In genomic region chr10:61134041-61134440, GRCm38 (mm10) we compare ENCODE assay signal across 29 mouse cellular contexts. TPM values are rescaled to one million over a fixed set of nuclear protein-coding genes. Genes with fewer than 3 reads are reported as not detected.
DNase-seq lines count a peak whose midpoint lies in the region; ATAC-seq and TF ChIP-seq lines count a peak whose summit lies in the region.
"Had no signal": no experiment of that assay in that cellular context is flagged by ENCODE, and none has a peak within 500 bp of the region (broad histone marks: within the 10 kb centered on the region; RNA-seq: fewer than 3 reads in every experiment).

No protein-coding gene starts in this region.

- no peak for TF ChIP-seq EP300 in lung, postnatal 0 days (IDR thresholded peaks at IDR 0.05)

- peak; percentile 19 for DNase-seq in lung, postnatal 0 days (ENCODE audit: low spot score)
- no peak for DNase-seq in lung, postnatal 14 days
- DNase-seq in Patski (ENCODE audit: low read depth, low spot score) = no peak
- no peak for DNase-seq in embryo, embryonic 10 days (ENCODE audit: low spot score)
- DNase-seq in thymus, postnatal 4 days = no peak
- DNase-seq: adrenal gland, postnatal 14 days; cerebellum, adult 2 months; cerebellum, postnatal 10 days; embryo, embryonic 11 days; gastrocnemius, postnatal 10 days; heart, adult 2 months; kidney, adult 18-20 months had no signal

- no peaks in the 10 kb centered on the region for H3K36me3 ChIP-seq in lung, postnatal 0 days (ENCODE audit: insufficient read depth, low read length)
- H3K36me3 ChIP-seq in kidney, embryonic 14.5 days (ENCODE audit: control insufficient read depth, insufficient read depth, low read length) = peaks cover 8% of the 10 kb centered on the region; the same call in 1 of the 2 replicates
- no peaks in the 10 kb centered on the region; the same call in 1 of the 2 replicates for H3K36me3 ChIP-seq in liver, embryonic 12.5 days
- H3K36me3 ChIP-seq: embryonic facial prominence, embryonic 15.5 days; G1E had no signal

- POLR2A ChIA-PET in Patski (lab: Charles Lee) = interaction anchor here (0.9 kb wide), 1 partner anchor 9 kb away, joined by 3 read pairs; no protein-coding TSS in a partner anchor

- TF ChIP-seq CTCF in lung, postnatal 0 days (IDR thresholded peaks at IDR 0.05) = no peak
- TF ChIP-seq CTCF in Patski (IDR thresholded peaks at IDR 0.05) = no peak

- no peaks in the 10 kb centered on the region for H3K9me3 ChIP-seq in lung, postnatal 0 days (ENCODE audit: low read length)
- no peaks in the 10 kb centered on the region for H3K9me3 ChIP-seq in kidney, embryonic 14.5 days (ENCODE audit: control insufficient read depth, low read length)
- no peaks in the 10 kb centered on the region for H3K9me3 ChIP-seq in liver, embryonic 12.5 days (replicated peaks)
- H3K9me3 ChIP-seq: embryonic facial prominence, embryonic 15.5 days; forebrain, embryonic 10.5 days; forebrain, embryonic 15.5 days; G1E; heart, embryonic 12.5 days; hindbrain, embryonic 13.5 days had no signal

- H3K9ac ChIP-seq in lung, postnatal 0 days (replicated peaks; ENCODE audit: low read depth) = no peak overlapping the region
- H3K9ac ChIP-seq in kidney, embryonic 14.5 days (ENCODE audit: low read depth, low read length) = no peak overlapping the region
- H3K9ac ChIP-seq in liver, embryonic 12.5 days = no peak overlapping the region
- H3K9ac ChIP-seq: embryonic facial prominence, embryonic 15.5 days; forebrain, embryonic 15.5 days; heart, embryonic 12.5 days; hindbrain, embryonic 13.5 days had no signal

- ATAC-seq in lung, postnatal 0 days = no peak
- peak; percentile 12 for ATAC-seq in Patski
- ATAC-seq in granulocyte monocyte progenitor cell, adult 5-6 weeks (replicated peaks; ENCODE audit: poor library complexity, severe bottlenecking) = peak; percentile 44
- no peak for ATAC-seq in kidney, embryonic 14.5 days (ENCODE audit: low FRiP score, low TSS enrichment)
- no peak for ATAC-seq in liver, embryonic 12.5 days
- ATAC-seq: activated CD4-positive, CD25-positive, alpha-beta regulatory T cell, adult 4 months; forebrain, embryonic 15.5 days; hindbrain, postnatal 0 days had no signal

- H3K27ac ChIP-seq in lung, postnatal 0 days (ENCODE audit: low read length) = no peak overlapping the region
- H3K27ac ChIP-seq in kidney, embryonic 14.5 days (ENCODE audit: low read depth, low read length) = no peak overlapping the region
- H3K27ac ChIP-seq in liver, embryonic 12.5 days = no peak overlapping the region
- H3K27ac ChIP-seq: embryonic facial prominence, embryonic 15.5 days; forebrain, embryonic 10.5 days; forebrain, embryonic 15.5 days; heart, adult 2 months; hindbrain, embryonic 13.5 days; hindbrain, postnatal 0 days had no signal

- CTCF ChIA-PET in Patski (lab: Charles Lee) = no interaction called here

- no peak overlapping the region for H3K4me3 ChIP-seq in lung, postnatal 0 days (ENCODE audit: low read depth, low read length)
- no peak overlapping the region for H3K4me3 ChIP-seq in kidney, embryonic 14.5 days (ENCODE audit: low read length)
- H3K4me3 ChIP-seq in liver, embryonic 12.5 days = no peak overlapping the region
- H3K4me3 ChIP-seq: embryonic facial prominence, embryonic 15.5 days; erythroblast, embryonic 14.5 days; forebrain, embryonic 10.5 days; forebrain, embryonic 15.5 days; heart, adult 2 months; heart, embryonic 12.5 days; hindbrain, embryonic 13.5 days had no signal

- 68% methylated on average over 4 of the region's 4 CpGs for WGBS in lung, postnatal 0 days
- WGBS in kidney, embryonic 14.5 days = 83% methylated on average over 4 of the region's 4 CpGs
- 57% methylated on average over 4 of the region's 4 CpGs for whole genome bisulfite sequencing in liver, embryonic 12.5 days (ENCODE audit: insufficient replicate concordance)

- H3K4me2 ChIP-seq in lung, postnatal 0 days (replicated peaks; ENCODE audit: low read depth, low read length) = no peak overlapping the region
- H3K4me2 ChIP-seq in kidney, embryonic 14.5 days (replicated peaks; ENCODE audit: low read depth, low read length) = no peak overlapping the region
- no peak overlapping the region for H3K4me2 ChIP-seq in liver, embryonic 12.5 days
- H3K4me2 ChIP-seq: embryonic facial prominence, embryonic 15.5 days; forebrain, embryonic 15.5 days; heart, embryonic 12.5 days; hindbrain, embryonic 13.5 days had no signal

- H3K27me3 ChIP-seq in lung, postnatal 0 days (replicated peaks; ENCODE audit: insufficient read depth, low read length) = no peaks in the 10 kb centered on the region
- H3K27me3 ChIP-seq in Patski = no peaks in the 10 kb centered on the region
- no peaks in the 10 kb centered on the region for H3K27me3 ChIP-seq in kidney, embryonic 14.5 days (ENCODE audit: control insufficient read depth, insufficient read depth, low read length)
- H3K27me3 ChIP-seq in liver, embryonic 12.5 days (replicated peaks) = no peaks in the 10 kb centered on the region
- H3K27me3 ChIP-seq: embryonic facial prominence, embryonic 15.5 days; forebrain, embryonic 15.5 days; heart, embryonic 12.5 days; hindbrain, embryonic 13.5 days had no signal

- in situ Hi-C loops in Patski (cut with MboI; ENCODE audit: low pct_unique_long_range_greater_than_20kb) = no loop called here

- H3K4me1 ChIP-seq in lung, postnatal 0 days (ENCODE audit: insufficient read depth, low read depth, low read length) = 0 out of 2 replicates have a peak, but pooled peaks cover 5% of the 10 kb centered on the region
- no peaks in the 10 kb centered on the region for H3K4me1 ChIP-seq in kidney, embryonic 14.5 days (ENCODE audit: control insufficient read depth, insufficient read depth, low read length)
- H3K4me1 ChIP-seq in liver, embryonic 12.5 days = peaks cover 10% of the 10 kb centered on the region
- H3K4me1 ChIP-seq: forebrain, embryonic 10.5 days; forebrain, embryonic 15.5 days; heart, embryonic 12.5 days had no signal

RNA-seq across cellular contexts. Expression of gene Sgpl1, which starts 13.5 kb away (rescaled TPM):
- polyA plus RNA-seq in lung, postnatal 0 days (2015; fragmentation: Nextera tagmentation; extraction: Ambion mirVana) = 33.7 and 36.3 TPM in 2 replicates
- polyA plus RNA-seq in Patski (2021) = 163 TPM
- 36.8 and 44.5 TPM in 2 replicates for total RNA-seq in granulocyte monocyte progenitor cell, adult 5-6 weeks (2014; fragmentation: Nextera tagmentation)
- total RNA-seq in granulocyte monocyte progenitor cell, adult 5-6 weeks (2017) = 29.1 and 48.2 TPM in 2 replicates
- 35.9 and 72.4 TPM in 2 replicates for polyA plus RNA-seq in kidney, embryonic 14.5 days (2014; fragmentation: Nextera tagmentation; extraction: Ambion mirVana)
- 18.5 and 18.6 TPM in 2 replicates for polyA plus RNA-seq in liver, embryonic 12.5 days (2016; fragmentation: Nextera tagmentation; extraction: Ambion mirVana)
- polyA plus RNA-seq: G1E had no signal

RNA-seq across cellular contexts. Expression of gene Tbata, which starts 37.7 kb away (rescaled TPM):
- polyA plus RNA-seq in lung, postnatal 0 days (2015; fragmentation: Nextera tagmentation; extraction: Ambion mirVana) = 2.1 and 2.5 TPM in 2 replicates
- polyA plus RNA-seq in Patski (2021) = not detected
- not detected in 2 replicates for total RNA-seq in granulocyte monocyte progenitor cell, adult 5-6 weeks (2014; fragmentation: Nextera tagmentation)
- total RNA-seq in granulocyte monocyte progenitor cell, adult 5-6 weeks (2017) = not detected in 2 replicates
- not detected in 2 replicates for polyA plus RNA-seq in kidney, embryonic 14.5 days (2014; fragmentation: Nextera tagmentation; extraction: Ambion mirVana)
- not detected in 2 replicates for polyA plus RNA-seq in liver, embryonic 12.5 days (2016; fragmentation: Nextera tagmentation; extraction: Ambion mirVana)
- total RNA-seq: adrenal gland, adult 18-20 months; adrenal gland, postnatal 14 days; G1E; gastrocnemius, postnatal 10 days; gastrocnemius, postnatal 4 days; heart, adult 2 months; hematopoietic stem cell, adult 5-6 weeks had no signal
- polyA plus RNA-seq: activated CD4-positive, CD25-positive, alpha-beta regulatory T cell, adult 4 months; embryonic facial prominence, embryonic 11.5 days; erythroblast, embryonic 14.5 days; forebrain, embryonic 10.5 days; G1E; heart, embryonic 12.5 days; hindbrain, embryonic 13.5 days; intestine, embryonic 14.5 days had no signal

RNA-seq across cellular contexts. Expression of gene Pcbd1, which starts 44.9 kb away (rescaled TPM):
- 31.7 and 32.3 TPM in 2 replicates for polyA plus RNA-seq in lung, postnatal 0 days (2015; fragmentation: Nextera tagmentation; extraction: Ambion mirVana)
- 211 TPM for polyA plus RNA-seq in Patski (2021)
- 7.9 and 18.7 TPM in 2 replicates for total RNA-seq in granulocyte monocyte progenitor cell, adult 5-6 weeks (2014; fragmentation: Nextera tagmentation)
- 6.1 and 7.7 TPM in 2 replicates for total RNA-seq in granulocyte monocyte progenitor cell, adult 5-6 weeks (2017)
- polyA plus RNA-seq in kidney, embryonic 14.5 days (2014; fragmentation: Nextera tagmentation; extraction: Ambion mirVana) = 140 and 143 TPM in 2 replicates
- 123 and 125 TPM in 2 replicates for polyA plus RNA-seq in liver, embryonic 12.5 days (2016; fragmentation: Nextera tagmentation; extraction: Ambion mirVana)
- total RNA-seq: G1E had no signal
- polyA plus RNA-seq: activated CD4-positive, CD25-positive, alpha-beta regulatory T cell, adult 4 months; G1E had no signal

Comparison
In these comparisons a context has a peak if more than half of its experiments do, and no peak if none do; other contexts are left out.
1. ATAC-seq: peak in Patski (single experiment) and granulocyte monocyte progenitor cell, adult 5-6 weeks (single experiment); none in lung, postnatal 0 days (single experiment), kidney, embryonic 14.5 days (single experiment) and liver, embryonic 12.5 days (single experiment).